Mouse (Mus musculus) liver, adult 2 months (tissue): ENCODE data around the gene Slc36a4.

ENCODE experiments used
- CTCF ChIP-seq: fragments of 200-500 bp; IDR thresholded peaks from 2 replicates; pipeline ENCODE4 v1.5.1; 2011; ENCODE audit warnings: low read depth, low read length, control low read depth
- POLR2A ChIP-seq: fragments of 200-500 bp; IDR thresholded peaks from 2 replicates; pipeline ENCODE4 v1.6.1; 2011; ENCODE audit warnings: low read length, control low read depth; ENCODE audit not compliant: insufficient read depth; ENCODE audit errors: extremely low read depth

- TF ChIP-seq POLR2A: no peak
- peak; percentile 94 for TF ChIP-seq CTCF
Observed at GRCm38 (mm10) chr9:15681855-15682466, 27.6 kb upstream of the Slc36a4 start.
